Mouse (Mus musculus) spleen, postnatal 10 days (tissue): ENCODE data around the gene Cd93.

Experiments
- DNase-seq, 2 experiments: peaks; one replicate each; pipeline ENCODE4 v3.0.0; 2021 to 2022; ENCODE audit warnings: low spot score in 2 of 2

The Cd93 gene

DNA sequence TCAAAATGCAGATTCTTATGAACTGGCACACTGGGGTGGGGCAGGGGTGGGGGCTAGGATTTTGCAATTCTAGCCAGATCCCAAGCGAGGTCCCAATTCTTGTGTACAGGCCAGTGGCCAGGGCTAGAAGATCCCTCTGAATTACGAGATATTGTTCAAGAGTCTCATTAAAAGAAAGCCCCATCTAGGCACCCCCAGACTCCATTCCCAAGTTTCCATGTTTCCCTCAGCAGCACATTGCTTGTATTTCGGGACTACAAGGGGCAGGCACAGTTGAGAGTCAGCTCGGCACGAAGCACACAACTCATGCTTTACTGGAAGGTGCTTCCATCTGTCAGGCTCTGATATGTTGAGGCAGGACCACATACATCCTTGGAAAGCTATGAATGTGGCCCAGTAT lies 38.5 kb downstream of the Cd93 start:
- DNase-seq = no peak

DNA sequence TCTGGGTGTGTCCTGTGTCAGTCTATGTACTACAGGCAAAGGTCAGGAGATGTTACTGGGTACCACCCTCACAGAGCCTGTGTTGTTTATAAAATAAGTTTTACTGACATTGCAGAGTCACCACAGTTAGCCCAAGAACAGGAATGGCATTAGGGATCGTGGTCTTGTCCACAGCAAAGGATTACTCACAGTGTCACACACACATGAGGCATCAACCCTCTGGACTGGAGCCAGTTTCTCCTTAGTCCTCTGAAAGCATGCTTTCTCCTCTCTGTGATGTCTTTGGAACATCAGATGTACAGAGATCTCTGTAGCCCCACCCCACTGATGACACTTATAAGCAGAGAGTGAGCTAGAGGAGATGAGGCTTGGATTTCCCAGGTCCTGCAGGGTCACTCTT lies 41.1 kb downstream of the Cd93 start:
- no peak for DNase-seq

DNA sequence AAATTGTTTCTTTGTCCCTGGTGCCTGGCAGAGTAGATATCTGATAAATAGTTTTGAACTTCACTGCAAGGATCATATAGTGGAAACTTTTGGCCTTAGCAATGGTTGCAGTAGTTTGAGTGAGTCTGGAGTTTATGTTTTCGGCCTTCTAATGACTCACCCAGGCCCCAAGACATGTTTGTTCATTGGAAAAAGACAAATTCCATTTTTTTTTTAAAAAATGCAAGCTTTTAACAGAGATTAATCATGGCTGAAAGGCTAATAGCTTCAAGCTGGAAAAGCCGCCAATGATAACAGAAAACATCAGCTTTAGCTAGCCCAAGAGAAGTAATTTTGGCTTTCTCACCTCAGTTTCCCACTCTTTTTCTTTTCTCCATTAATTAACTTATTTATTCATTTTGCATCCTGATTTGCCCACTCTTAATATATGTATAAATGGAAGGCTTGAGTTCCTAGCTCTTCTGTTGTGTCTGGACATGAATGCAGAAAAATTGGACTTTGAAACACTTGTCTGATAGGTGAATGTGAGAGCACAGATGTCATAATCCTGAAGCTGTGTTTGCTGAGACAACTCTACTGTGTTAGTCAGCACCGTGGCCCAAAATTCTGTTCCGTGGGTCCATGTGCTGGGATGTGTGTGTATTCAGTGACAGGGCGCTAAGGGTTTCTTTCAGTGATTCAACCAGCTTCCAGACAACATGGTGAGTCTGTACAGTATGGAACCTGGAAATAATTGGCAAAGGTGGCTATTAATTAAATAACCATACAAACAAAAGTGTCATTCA lies 44.3 kb downstream of the Cd93 start:
- DNase-seq = no peak

DNA sequence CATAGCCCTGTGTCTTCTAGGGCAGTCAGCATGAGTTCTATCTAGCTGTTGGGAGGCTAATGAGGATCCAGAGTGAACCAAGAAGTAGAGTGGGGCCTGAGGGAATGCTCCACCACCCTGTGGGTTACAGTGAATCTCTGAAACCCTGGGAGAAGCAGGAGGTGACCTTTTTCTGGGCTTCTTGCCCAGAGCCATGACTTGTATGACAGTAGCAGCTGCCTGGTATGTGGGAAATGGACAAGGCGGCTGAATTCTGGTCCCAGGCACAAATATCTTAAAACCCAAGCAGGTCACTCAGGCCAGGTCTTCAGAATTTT lies 45.6 kb downstream of the Cd93 start:
- no peak for DNase-seq

DNA sequence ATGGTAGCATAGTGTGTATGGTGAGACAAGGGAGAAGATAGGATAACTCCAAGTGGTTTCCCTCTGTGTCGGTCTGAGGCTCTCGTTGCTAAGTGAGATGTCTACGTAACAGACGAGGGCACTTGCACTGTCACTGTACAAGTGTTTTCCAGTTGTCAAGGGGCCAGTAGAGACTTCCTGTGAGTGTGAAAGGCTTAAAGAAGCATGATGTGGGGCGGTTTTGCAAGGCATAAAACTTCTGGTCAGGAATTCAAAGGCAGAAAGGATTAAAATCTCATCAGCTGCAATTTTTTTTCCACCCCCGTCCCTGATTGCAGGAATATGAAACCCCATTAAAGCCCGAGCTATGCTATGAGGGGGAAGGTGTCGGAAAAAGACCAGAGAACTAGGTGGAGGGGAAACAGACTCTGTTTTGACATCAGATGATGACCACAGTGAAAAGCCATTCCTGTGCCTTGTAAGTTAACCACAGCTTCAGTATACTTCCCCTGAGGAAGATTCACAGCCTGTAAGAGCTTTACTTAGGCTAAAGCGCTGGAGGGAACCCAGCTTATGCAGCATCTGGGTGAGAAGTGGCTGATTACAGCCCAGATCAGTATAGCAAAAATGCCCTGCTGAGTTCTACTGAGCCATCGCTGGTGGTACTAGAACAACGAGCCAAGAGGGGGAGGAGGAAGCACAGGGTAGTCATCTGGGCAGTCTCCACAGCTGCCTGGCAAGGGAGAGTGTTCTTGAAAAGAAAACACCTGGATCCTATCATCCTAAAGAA lies 46.2 kb downstream of the Cd93 start:
- no peak for DNase-seq

DNA sequence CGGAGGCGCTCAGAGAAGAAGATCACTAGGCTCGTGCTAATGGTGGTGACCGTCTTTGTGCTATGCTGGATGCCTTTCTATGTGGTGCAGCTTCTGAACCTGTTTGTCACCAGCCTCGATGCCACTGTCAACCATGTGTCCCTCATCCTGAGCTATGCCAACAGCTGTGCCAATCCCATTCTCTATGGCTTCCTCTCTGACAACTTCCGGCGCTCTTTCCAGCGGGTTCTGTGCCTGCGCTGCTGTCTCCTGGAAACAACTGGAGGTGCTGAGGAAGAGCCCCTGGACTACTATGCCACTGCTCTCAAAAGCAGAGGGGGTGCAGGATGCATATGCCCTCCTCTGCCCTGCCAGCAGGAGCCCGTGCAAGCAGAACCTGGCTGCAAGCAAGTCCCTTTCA lies 47.2 kb downstream of the Cd93 start:
- no peak for DNase-seq

DNA sequence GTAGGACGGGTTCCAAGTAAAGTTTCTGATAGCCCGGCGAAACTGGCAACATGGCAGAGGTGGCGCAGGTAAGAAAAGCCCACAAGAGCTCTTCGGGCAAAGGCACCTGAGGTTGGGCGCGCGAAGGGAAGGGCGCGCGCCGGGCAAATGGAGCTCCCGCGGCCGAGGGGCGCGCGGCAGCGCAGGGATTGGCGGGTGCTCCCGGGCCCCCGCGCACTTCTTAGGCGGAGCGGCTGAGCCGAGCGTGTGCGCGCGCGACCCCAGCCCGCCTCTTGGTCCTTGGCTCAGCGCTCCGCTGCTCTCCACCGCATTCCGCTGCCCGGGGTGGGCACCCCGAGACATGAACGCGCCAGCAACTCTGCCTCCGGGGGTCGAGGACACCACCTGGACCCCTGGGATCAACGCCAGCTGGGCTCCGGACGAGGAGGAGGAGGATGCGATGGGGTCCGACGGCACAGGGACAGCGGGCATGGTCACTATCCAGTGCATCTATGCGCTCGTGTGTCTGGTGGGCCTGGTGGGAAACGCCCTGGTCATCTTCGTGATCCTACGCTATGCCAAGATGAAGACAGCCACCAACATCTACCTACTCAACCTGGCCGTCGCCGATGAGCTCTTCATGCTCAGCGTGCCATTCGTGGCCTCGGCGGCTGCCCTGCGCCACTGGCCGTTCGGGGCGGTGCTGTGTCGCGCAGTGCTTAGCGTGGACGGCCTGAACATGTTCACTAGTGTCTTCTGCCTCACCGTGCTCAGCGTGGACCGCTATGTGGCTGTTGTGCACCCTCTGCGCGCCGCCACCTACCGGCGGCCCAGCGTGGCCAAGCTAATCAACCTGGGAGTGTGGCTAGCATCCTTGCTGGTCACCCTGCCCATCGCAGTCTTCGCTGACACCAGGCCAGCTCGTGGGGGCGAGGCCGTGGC lies 48.0 kb downstream of the Cd93 start, which contains the start of gene Sstr4:
Sstr4 (plus strand) TSS at position 214 of the 921 bp plus-strand sequence.
- peak in 1 of 2 experiments; percentile 58 for DNase-seq

DNA sequence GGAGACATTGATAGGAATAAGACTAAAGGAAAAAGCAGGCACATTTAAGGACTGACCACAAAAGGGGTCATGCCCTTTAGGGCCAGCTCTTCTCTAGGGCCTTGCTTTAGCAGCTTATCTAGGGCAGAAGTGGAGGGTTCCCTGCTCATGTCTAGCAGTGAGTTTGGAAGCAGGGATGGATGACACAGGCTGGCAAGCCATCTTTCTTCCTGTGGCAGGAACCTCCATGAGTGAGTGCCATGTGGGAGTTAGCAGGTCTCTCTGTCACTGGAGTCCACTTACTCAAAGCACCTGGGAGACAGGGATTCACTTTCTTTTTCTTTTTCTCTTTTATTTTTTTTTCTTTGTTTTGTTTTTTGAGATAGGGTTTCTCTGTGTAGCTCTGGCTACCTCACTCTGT lies 49.5 kb downstream of the Cd93 start:
- no peak for DNase-seq

DNA sequence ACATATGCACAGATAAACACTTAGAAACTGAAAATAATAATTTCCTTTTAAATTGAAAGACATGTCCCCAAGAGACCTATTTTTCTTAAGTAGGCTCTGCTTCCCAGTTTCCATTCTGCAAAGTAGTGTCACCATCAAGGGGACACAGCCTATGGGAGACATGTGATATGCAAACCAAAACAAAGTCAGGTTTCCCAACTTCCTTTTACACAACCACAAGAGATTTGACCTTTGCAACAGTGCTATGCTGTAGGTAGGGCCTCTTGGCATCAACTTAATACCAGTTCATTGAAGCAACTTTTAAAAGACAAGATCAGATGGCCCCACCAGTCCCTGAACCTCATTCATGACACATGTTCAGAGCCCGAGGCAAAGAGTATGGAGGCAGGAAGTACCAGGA lies 50.2 kb downstream of the Cd93 start:
- no peak for DNase-seq

DNA sequence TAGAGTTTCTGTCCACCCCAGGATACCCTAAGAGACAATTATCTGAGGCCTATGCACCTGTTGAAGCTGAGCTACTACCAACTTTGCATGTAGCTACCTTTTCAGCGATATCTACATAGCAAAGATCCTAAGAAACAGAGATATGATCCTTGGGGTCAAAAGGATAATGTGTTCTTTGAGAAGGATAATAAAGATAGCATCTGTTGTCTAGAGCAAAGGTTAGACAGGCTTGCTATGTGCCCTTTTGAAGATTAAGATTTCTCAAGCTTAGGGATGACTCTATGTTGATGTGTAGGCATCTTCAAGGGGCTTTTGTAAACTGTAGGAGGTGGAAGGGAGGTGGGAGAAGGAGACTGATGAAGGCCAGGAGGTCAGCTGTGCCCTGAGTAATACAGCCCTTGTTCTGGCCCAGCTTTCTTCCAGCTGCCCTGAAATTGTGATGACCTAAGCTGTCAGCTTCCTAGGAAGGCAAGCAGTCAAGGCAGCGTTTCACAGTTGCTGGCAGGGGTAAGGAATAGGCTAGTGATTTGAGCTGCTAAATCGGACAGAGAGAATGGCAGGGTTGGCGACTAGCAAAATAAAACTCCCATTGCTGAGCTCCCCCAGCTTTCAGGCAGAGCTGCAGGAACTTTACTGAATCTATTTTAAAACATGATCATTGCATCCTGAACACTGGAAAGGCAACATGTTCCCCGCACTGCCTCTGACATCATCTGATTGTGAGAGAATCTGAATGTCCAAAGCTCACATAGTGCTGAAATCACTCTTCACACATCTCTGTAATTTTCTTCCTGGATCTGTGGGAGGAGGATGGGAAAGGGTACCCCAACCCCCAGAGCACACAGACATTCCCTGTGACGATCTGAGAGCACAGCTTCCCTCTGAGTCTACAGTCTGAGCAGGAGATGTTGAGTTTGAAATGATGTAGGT lies 55.4 kb downstream of the Cd93 start:
- DNase-seq = no peak

DNA sequence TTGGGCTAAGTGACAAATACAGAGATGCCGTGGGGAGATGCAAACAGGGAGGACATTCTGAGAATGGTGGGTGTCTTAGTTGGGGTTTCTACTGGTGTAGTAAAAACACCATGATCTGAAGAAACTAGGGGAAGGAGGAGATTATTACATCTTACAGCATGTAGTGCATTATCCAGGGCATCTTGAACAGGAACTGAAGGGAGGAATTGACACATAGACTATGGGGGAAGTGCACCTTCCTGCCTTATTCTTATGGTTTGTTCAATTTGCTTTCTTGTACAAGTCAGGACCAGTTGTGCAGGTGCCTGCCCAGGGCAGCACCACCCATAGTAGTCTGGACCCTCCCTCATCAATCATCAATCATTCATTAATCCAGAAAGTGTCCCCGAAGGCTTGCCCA lies 56.4 kb downstream of the Cd93 start:
- no peak for DNase-seq
